Mouse (Mus musculus) midbrain, embryonic 10.5 days (tissue): Measurements from ENCODE around the gene Hesx1. TPM values are rescaled to one million over a fixed set of nuclear protein-coding genes. Genes with fewer than 3 reads are reported as not detected.

Experiments used
- DNase-seq: peaks from one replicate; pipeline ENCODE4 v3.0.0-alpha.2; 2017; ENCODE audit warnings: low spot score
- H3K27ac ChIP-seq: fragments of 300-500 bp; sonication (generic); replicated peaks from 2 replicates; pipeline ENCODE4 v1.5.1; 2016; ENCODE audit warnings: mild to moderate bottlenecking
- H3K27me3 ChIP-seq: fragments of 300-500 bp; sonication (generic); 2 replicates; pipeline ENCODE4 v1.6.1; 2016; ENCODE audit warnings: low read depth, mild to moderate bottlenecking; ENCODE audit not compliant: poor library complexity, severe bottlenecking
- H3K36me3 ChIP-seq: fragments of 300-500 bp; sonication (generic); 2 replicates; pipeline ENCODE4 v1.6.1; 2016; ENCODE audit warnings: mild to moderate bottlenecking, moderate library complexity
- H3K4me1 ChIP-seq: fragments of 300-500 bp; sonication (generic); 2 replicates; pipeline ENCODE4 v1.6.1; 2016
- H3K4me3 ChIP-seq: fragments of 300-500 bp; sonication (generic); 2 replicates; pipeline ENCODE4 v1.5.1; 2016; ENCODE audit warnings: mild to moderate bottlenecking, moderate library complexity
- H3K9me3 ChIP-seq: fragments of 300-500 bp; sonication (generic); replicated peaks from 2 replicates; pipeline ENCODE4 v1.6.1; 2016; ENCODE audit warnings: mild to moderate bottlenecking
- WGBS: fragments of 180-500 bp; shearing (Covaris S2); methylation state at CpG from one replicate; pipeline ENCODE4 v1.1.7; 2016; 5-methylcytosine and 5-hydroxymethylcytosine counted together
- polyA plus RNA-seq: library from polyadenylated mRNA; unstranded; fragments of >200 nt; fragmentation: Nextera tagmentation; extraction: Ambion mirVana; gene quantifications from 2 replicates; pipeline ENCODE4 v1.2.1, GENCODE M21; 2016

Hesx1 gene
- polyA plus RNA-seq, 1 experiment from 2014 or later: 1.1 TPM

GRCm38 (mm10) chr14:27048231-27048956 lies 54.2 kb downstream of the Hesx1 start:
- peak; percentile 30 for DNase-seq
- Histone ChIP-seq H3K27me3 (peaks cover 51% of the 10 kb centered on the region), H3K9me3 (no peaks in the 10 kb centered on the region), H3K36me3 (no peaks in the 10 kb centered on the region), H3K27ac (peak overlapping the region; percentile 88), H3K4me3 (no peak overlapping the region), H3K4me1 (peaks cover 99% of the 10 kb centered on the region)
- 19% methylated on average over 8 of the region's 8 CpGs for WGBS

- Histone ChIP-seq H3K27ac (peak overlapping the region; percentile 88), H3K4me3 (peak overlapping the region; percentile 40), H3K4me1 (peaks cover 83% of the 10 kb centered on the region), H3K9me3 (no peaks in the 10 kb centered on the region), H3K36me3 (peaks cover 3% of the 10 kb centered on the region; the same call in 1 of the 2 replicates), H3K27me3 (peaks cover 47% of the 10 kb centered on the region)
- 21% methylated on average over 9 of the region's 9 CpGs for WGBS
- peak; percentile 37 for DNase-seq
These were observed 55.8 kb downstream of the Hesx1 start for GRCm38 (mm10) chr14:27050043-27050442.

GRCm38 (mm10) chr14:27050560-27051510 lies 56.6 kb downstream of the Hesx1 start:
- H3K36me3 ChIP-seq: peaks cover 3% of the 10 kb centered on the region; the same call in 1 of the 2 replicates
- peaks cover 47% of the 10 kb centered on the region for H3K27me3 ChIP-seq
- peaks cover 76% of the 10 kb centered on the region for H3K4me1 ChIP-seq
- no peaks in the 10 kb centered on the region for H3K9me3 ChIP-seq
- peak; percentile 82 for DNase-seq
- H3K27ac ChIP-seq: peak overlapping the region; percentile 88
- 10% methylated on average over 18 of the region's 18 CpGs for WGBS
- peak overlapping the region; percentile 40 for H3K4me3 ChIP-seq

- peaks cover 3% of the 10 kb centered on the region; the same call in 1 of the 2 replicates for H3K36me3 ChIP-seq
- H3K27ac ChIP-seq: peak overlapping the region; percentile 88
- no peaks in the 10 kb centered on the region for H3K9me3 ChIP-seq
- DNase-seq: no peak
- H3K27me3 ChIP-seq: peaks cover 41% of the 10 kb centered on the region
- WGBS: 41% methylated on average over 5 of the region's 5 CpGs
- H3K4me3 ChIP-seq: peak overlapping the region; percentile 40
- H3K4me1 ChIP-seq: peaks cover 77% of the 10 kb centered on the region
These were observed 57.3 kb downstream of the Hesx1 start for GRCm38 (mm10) chr14:27051511-27051895.

Other genes starting within 250 kb of the Hesx1 start
- gene Asb14, start 99.9 kb upstream of the Hesx1 start, polyA plus RNA-seq: not detected in 2 replicates
- 26.1 and 30.1 TPM in 2 replicates for gene Appl1, start 23.2 kb upstream of the Hesx1 start, polyA plus RNA-seq
- gene Il17rd, start 44.5 kb downstream of the Hesx1 start, polyA plus RNA-seq: 6.4 and 7.6 TPM in 2 replicates
- 1.6 and 1.9 TPM in 2 replicates for gene Arhgef3, start 120.5 kb downstream of the Hesx1 start, polyA plus RNA-seq